Mouse (Mus musculus): Measurements from ENCODE around the gene Spata31d1d. TPM values are rescaled to one million over a fixed set of nuclear protein-coding genes. Genes with fewer than 3 reads are reported as not detected.

Spata31d1d gene
- polyA plus RNA-seq, 2 experiments = 0.02 to 0.03 TPM

DNA sequence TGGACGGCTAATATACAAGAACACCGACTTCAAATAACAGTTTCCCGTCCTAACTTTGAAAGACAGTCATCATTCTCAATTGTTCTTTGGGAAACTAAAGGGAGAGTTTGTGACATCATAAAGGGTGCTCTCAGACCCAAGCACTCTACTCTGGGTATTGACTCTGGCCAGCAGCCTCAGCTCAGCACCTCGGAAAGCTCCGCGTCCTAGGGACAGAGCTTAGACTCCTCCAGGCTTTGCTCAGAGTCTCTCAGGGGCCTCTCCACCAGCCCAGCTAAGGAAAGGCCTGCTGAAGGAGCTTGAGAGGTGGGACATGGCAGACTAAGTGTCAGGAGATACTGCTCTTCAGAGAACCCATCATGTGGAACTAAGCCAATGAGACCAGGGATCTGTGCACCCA is 14.6 kb upstream of the Spata31d1d start:
- WGBS (ENCODE audit: insufficient replicate concordance) = 79% methylated on average over 6 of the region's 6 CpGs
- Histone ChIP-seq H3K4me3 (ENCODE audit: insufficient read depth in 1 of 2, low read depth in 2 of 2, low read length in 2 of 2) (no peak overlapping the region), H3K27me3 (ENCODE audit: control insufficient read depth, insufficient read depth, low read length) (no peaks in the 10 kb centered on the region), H3K36me3 (replicated peaks; ENCODE audit: control insufficient read depth, insufficient read depth, low read depth) (no peaks in the 10 kb centered on the region), H3K9me3 (ENCODE audit: control insufficient read depth, low read length) (no peaks in the 10 kb centered on the region), H3K4me1 (replicated peaks; ENCODE audit: control insufficient read depth in 2 of 2, insufficient read depth in 2 of 2, low read length in 1 of 2) (peaks cover 3% of the 10 kb centered on the region in 2 experiments; a peak in 1 of 4 replicates), H3K9ac (replicated peaks) (no peak overlapping the region), H3K27ac (no peak overlapping the region), H3K4me2 (ENCODE audit: low read depth) (no peak overlapping the region)
- no peak for DNase-seq (ENCODE audit: low read depth in 3 of 3, low spot score in 3 of 3)
- no peak for ATAC-seq (ENCODE audit: insufficient read depth)
- TF ChIP-seq CTCF (IDR thresholded peaks at IDR 0.05; ENCODE audit: low read depth) = no peak
- no peak for TF ChIP-seq EP300 (IDR thresholded peaks at IDR 0.05; ENCODE audit: low read depth)

DNA sequence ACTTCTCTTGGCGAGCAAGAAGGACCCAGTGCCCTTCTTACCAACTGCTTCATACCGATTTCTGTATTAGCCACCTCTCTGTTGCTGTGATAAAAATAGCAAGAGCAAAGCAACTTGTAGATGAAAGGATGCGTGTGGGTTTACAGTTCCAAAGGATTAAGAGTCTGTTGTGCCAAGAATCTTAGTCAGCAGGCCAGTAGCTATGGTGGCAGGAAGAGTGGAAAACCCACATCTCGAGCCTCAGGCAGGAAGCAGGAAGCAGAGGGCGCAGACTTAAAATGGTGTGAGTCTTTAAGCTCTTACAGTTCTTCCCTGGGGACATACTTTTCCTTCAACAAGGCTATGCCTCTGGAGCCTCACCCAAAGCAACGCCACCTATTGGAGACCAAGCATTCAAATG is 13.9 kb upstream of the Spata31d1d start:
- Histone ChIP-seq H3K4me1 (replicated peaks; ENCODE audit: control insufficient read depth in 2 of 2, insufficient read depth in 2 of 2, low read length in 1 of 2) (peaks cover 6 to 8% of the 10 kb centered on the region in 2 experiments), H3K36me3 (replicated peaks; ENCODE audit: control insufficient read depth, insufficient read depth, low read depth) (no peaks in the 10 kb centered on the region), H3K9me3 (ENCODE audit: control insufficient read depth, low read length) (no peaks in the 10 kb centered on the region), H3K4me2 (ENCODE audit: low read depth) (no peak overlapping the region), H3K4me3 (ENCODE audit: insufficient read depth in 1 of 2, low read depth in 2 of 2, low read length in 2 of 2) (no peak overlapping the region), H3K9ac (replicated peaks) (no peak overlapping the region), H3K27me3 (ENCODE audit: control insufficient read depth, insufficient read depth, low read length) (no peaks in the 10 kb centered on the region), H3K27ac (no peak overlapping the region)
- ATAC-seq (ENCODE audit: insufficient read depth) (no peak), DNase-seq (ENCODE audit: low read depth in 3 of 3, low spot score in 3 of 3) (no peak)
- 49% methylated on average over 6 of the region's 6 CpGs for WGBS (ENCODE audit: insufficient replicate concordance)
- TF ChIP-seq CTCF (IDR thresholded peaks at IDR 0.05; ENCODE audit: low read depth) = no peak
- no peak for TF ChIP-seq EP300 (IDR thresholded peaks at IDR 0.05; ENCODE audit: low read depth)

DNA sequence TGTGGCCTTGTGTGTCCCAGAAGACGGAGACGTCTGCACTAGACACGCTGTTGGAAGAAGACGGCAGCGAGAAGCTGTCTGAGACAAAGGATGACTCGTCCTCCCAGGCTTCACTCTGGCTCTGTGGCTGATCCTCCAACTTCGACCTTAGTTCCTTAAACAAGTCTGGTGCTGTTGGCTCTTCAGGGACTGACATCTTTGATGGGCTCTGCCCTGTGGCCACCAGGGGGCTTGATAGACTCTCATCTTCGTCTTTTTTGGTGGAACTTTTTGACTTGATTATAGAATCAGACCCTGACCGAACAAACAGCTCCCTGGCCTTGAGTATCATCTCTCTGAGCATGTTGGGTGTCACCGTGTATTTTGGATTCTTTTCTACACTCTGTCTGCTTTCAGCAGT is 10.1 kb upstream of the Spata31d1d start:
- Histone ChIP-seq H3K4me2 (ENCODE audit: low read depth) (no peak overlapping the region), H3K27me3 (ENCODE audit: control insufficient read depth, insufficient read depth, low read length) (no peaks in the 10 kb centered on the region), H3K4me1 (replicated peaks; ENCODE audit: control insufficient read depth in 2 of 2, insufficient read depth in 2 of 2, low read length in 1 of 2) (peaks cover 40 to 43% of the 10 kb centered on the region in 2 experiments), H3K4me3 (ENCODE audit: insufficient read depth in 1 of 2, low read depth in 2 of 2, low read length in 2 of 2) (no peak overlapping the region), H3K9ac (replicated peaks) (no peak overlapping the region; the same call in 1 of the 2 replicates), H3K27ac (no peak overlapping the region), H3K9me3 (ENCODE audit: control insufficient read depth, low read length) (no peaks in the 10 kb centered on the region), H3K36me3 (replicated peaks; ENCODE audit: control insufficient read depth, insufficient read depth, low read depth) (no peaks in the 10 kb centered on the region)
- TF ChIP-seq EP300 (IDR thresholded peaks at IDR 0.05; ENCODE audit: low read depth) (no peak), CTCF (IDR thresholded peaks at IDR 0.05; ENCODE audit: low read depth) (peak; percentile 73)
- ATAC-seq (ENCODE audit: insufficient read depth) (no peak), DNase-seq (ENCODE audit: low read depth in 3 of 3, low spot score in 3 of 3) (no peak)
- 44% methylated on average over 10 of the region's 10 CpGs for WGBS (ENCODE audit: insufficient replicate concordance)

DNA sequence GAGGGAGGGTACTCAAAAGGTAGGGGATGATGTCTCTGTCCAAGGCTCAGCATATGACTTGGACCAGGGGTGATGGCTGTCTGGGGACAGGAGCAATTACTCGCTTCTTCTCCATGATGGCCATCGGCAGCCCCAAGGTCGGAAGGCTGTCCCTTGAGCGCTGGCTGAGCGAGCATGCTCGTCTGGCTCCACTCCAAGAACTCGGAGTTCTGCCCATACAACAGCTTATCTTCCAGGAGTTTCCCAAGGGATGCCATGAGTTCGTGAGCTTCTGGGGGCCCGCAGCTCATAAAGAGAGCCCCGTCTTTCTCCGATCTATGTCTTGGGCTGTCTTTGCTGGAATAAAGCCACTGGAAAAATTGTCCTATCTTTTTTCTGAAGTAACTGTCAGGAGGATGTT is 9.5 kb upstream of the Spata31d1d start:
- no peak for DNase-seq (ENCODE audit: low read depth in 3 of 3, low spot score in 3 of 3)
- WGBS (ENCODE audit: insufficient replicate concordance) = 89% methylated on average over 11 of the region's 11 CpGs
- Histone ChIP-seq H3K4me3 (ENCODE audit: insufficient read depth in 1 of 2, low read depth in 2 of 2, low read length in 2 of 2) (no peak overlapping the region), H3K27ac (no peak overlapping the region), H3K27me3 (ENCODE audit: control insufficient read depth, insufficient read depth, low read length) (no peaks in the 10 kb centered on the region), H3K4me1 (replicated peaks; ENCODE audit: control insufficient read depth in 2 of 2, insufficient read depth in 2 of 2, low read length in 1 of 2) (peaks cover 43 to 45% of the 10 kb centered on the region in 2 experiments), H3K9me3 (ENCODE audit: control insufficient read depth, low read length) (no peaks in the 10 kb centered on the region), H3K36me3 (replicated peaks; ENCODE audit: control insufficient read depth, insufficient read depth, low read depth) (no peaks in the 10 kb centered on the region), H3K9ac (replicated peaks) (no peak overlapping the region), H3K4me2 (ENCODE audit: low read depth) (no peak overlapping the region)
- ATAC-seq (ENCODE audit: insufficient read depth) = no peak
- no peak for TF ChIP-seq EP300 (IDR thresholded peaks at IDR 0.05; ENCODE audit: low read depth)
- no peak for TF ChIP-seq CTCF (IDR thresholded peaks at IDR 0.05; ENCODE audit: low read depth)

DNA sequence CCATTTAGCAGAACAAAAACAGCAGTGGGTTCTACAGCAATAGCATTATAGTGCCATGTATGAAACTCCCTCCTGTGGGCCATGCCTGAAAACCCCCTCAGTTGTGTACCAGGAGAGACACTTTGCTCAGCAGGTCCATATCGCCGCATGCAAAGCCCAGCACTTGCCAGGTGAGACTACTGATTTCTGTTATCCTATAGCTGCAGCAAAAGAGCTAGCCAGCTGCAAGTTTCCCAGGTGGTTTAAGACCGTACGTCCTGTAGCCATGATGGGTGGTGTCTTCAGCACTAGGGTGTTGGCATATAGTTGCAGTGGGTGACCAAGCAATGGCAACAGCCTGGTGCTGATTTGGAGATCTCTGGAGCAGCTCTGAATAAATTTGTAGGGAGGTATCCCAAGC is 7.8 kb upstream of the Spata31d1d start:
- H3K36me3 ChIP-seq (replicated peaks; ENCODE audit: control insufficient read depth, insufficient read depth, low read depth) = no peaks in the 10 kb centered on the region
- peak; percentile 74 for ATAC-seq (ENCODE audit: insufficient read depth)
- TF ChIP-seq CTCF (IDR thresholded peaks at IDR 0.05; ENCODE audit: low read depth) (peak; percentile 39; the same call in 1 of the 2 replicates), EP300 (IDR thresholded peaks at IDR 0.05; ENCODE audit: low read depth) (peak; percentile 98)
- H3K4me2 ChIP-seq (ENCODE audit: low read depth) = peak overlapping the region; percentile 55
- peak overlapping the region; percentile 89 for H3K27ac ChIP-seq
- peak overlapping the region; percentile 56 for H3K9ac ChIP-seq (replicated peaks)
- peak; percentile 80 to 85 (median 82) for DNase-seq (ENCODE audit: low read depth in 3 of 3, low spot score in 3 of 3)
- H3K27me3 ChIP-seq (ENCODE audit: control insufficient read depth, insufficient read depth, low read length) = no peaks in the 10 kb centered on the region
- H3K4me3 ChIP-seq (ENCODE audit: insufficient read depth in 1 of 2, low read depth in 2 of 2, low read length in 2 of 2) = peak overlapping the region in 1 of 2 experiments; percentile 4; a peak in 1 of 4 replicates
- H3K9me3 ChIP-seq (ENCODE audit: control insufficient read depth, low read length) = no peaks in the 10 kb centered on the region
- H3K4me1 ChIP-seq (replicated peaks; ENCODE audit: control insufficient read depth in 2 of 2, insufficient read depth in 2 of 2, low read length in 1 of 2) = peaks cover 58 to 59% of the 10 kb centered on the region in 2 experiments
- 23% methylated on average over 4 of the region's 4 CpGs for WGBS (ENCODE audit: insufficient replicate concordance)

Measured in liver, embryonic 14.5 days (tissue).